Mouse (Mus musculus): ENCODE measurements around the gene Rbm3.

Gene Rbm3
- long read RNA-seq, experiment 1, transcript Rbm3-206 (7 exons, 1,338 nt): minor isoform, 23 of 73 reads
- long read RNA-seq, experiment 1, transcript Rbm3-204 (7 exons, 1,152 nt): minor isoform, 6 of 73 reads
- long read RNA-seq, experiment 1, transcript Rbm3-202 (7 exons, 1,183 nt): minor isoform, 6 of 73 reads
- long read RNA-seq, experiment 1, transcript Rbm3-203 (7 exons, 1,225 nt): major isoform, 27 of 73 reads
- long read RNA-seq, experiment 1, partial matches to known transcripts: 0 of 73 reads
- long read RNA-seq, experiment 1, other reads (novel, unspliced or antisense): 11 of 73 reads
- long read RNA-seq, experiment 2, transcript Rbm3-206 (7 exons, 1,338 nt): major isoform, 18 of 38 reads
- long read RNA-seq, experiment 2, transcript Rbm3-203 (7 exons, 1,225 nt): minor isoform, 5 of 38 reads
- long read RNA-seq, experiment 2, partial matches to known transcripts: 2 of 38 reads
- long read RNA-seq, experiment 2, other reads (novel, unspliced or antisense): 6 of 38 reads

- intact Hi-C loops (cut with DNase I): no loop called here
Observed at GRCm38 (mm10) chrX:8145153-8145991, at the start of gene Rbm3. Rbm3 (minus strand) TSS chrX:8145880.

- intact Hi-C loops (cut with DNase I): no loop called here
Observed at GRCm38 (mm10) chrX:8193419-8193723, 47.7 kb upstream of the Rbm3 start, which contains the start of gene Ebp. Ebp (minus strand) TSS chrX:8193512.

DNA sequence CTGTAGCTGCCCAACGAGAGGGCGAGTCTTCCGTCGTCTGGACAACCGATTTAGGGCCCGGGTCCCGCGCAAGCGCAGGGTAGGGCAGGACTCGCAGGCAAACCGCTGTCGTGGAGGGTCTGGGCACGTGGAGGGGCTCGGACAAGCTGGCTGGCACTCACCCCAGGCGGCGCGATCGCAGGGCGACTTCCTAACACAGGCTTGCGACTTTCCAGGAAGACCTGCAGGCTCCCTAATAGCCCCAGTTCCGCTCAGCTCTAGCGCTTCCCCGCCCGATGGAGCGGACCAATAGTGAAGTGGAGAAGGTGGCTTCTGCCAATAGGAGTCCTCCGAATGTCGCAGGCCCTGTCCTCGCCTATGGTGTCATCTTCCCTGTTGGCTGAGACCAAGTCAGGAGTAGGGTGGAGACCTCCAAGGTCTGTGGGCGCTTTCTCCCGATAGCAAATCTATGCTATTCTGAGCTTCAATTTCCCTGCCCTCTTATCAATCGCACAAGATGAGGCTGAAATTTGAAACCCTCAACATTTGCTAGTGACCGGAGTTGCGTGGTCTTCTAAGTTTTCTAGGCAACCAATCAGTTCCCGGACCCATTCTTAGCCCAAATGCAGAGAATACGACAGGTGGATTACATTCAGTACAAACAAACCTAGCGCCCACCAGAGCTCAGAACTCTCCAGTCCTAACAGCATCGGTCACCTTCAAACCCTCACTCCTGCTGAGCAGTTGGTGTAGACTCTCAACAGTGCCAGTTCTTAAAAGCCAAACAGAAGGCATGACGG is 47.1 kb upstream of the Rbm3 start:
- intact Hi-C loops (cut with DNase I): no loop called here

DNA sequence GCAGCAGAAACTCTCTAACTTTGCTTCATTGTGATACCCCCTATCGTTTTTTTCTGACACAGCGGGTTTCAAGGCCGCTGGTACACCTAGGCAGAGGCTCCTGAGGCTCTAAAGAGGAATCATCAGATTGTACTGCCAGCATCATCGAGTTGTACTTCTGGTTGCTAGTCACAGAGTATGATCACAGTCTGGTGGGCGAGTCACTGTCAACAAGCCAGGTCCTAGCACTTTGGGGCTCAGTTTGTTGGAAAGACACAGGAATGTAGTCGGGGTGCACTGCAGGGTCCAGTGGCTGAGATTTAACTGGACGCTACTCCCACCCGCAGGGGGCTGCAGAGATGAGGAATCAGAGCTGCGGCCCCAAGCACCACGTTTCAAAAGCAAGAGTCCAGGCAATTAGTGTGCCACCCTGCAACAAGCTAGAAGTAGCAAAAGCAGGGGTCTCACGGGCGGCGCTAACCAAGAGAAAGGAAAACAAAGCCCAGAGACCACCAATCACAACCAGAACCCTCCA is 46.5 kb upstream of the Rbm3 start:
- intact Hi-C loops (cut with DNase I): no loop called here

- intact Hi-C loops (cut with DNase I): no loop called here
Observed at GRCm38 (mm10) chrX:8182871-8183540, 37.3 kb upstream of the Rbm3 start.

DNA sequence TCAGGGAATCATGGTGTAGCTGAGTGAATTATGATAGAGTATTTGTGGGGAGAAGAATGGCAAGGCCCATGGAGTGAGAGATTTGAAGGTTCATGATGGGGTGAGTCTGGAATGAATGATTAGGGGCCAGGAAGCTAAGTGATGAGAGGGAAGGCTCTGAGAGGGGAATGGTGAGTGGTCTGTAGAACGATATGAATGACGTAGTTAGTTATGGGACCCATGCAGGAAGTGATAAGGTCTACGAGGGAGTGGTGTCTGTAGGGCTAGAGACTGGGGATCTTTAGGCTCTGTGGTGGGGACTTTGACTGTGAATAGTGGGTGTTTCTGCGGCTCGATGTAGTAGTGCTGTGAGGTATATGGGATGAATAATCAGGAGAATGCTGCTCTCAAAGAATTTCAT is 34.0 kb upstream of the Rbm3 start:
- intact Hi-C loops (cut with DNase I): no loop called here

DNA sequence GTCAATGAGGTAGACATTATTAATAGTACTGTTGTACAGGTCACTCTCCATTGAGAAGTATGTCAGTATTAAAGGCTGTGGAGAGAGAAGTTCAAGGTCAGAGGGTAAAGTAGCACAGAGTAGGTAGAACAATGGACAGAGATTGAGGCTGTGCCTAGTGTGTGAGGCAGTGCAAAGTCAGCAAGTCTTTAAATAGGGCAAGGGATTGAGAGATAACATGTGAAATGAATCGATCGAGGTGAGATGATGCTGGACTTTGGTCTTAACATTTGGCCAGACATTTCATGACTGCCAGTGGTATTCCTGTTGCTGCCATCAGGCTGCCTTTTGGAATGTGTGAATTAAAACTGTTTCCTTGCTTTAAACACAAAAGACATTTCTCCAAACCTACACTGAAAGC is 33.2 kb upstream of the Rbm3 start:
- intact Hi-C loops (cut with DNase I): no loop called here

DNA sequence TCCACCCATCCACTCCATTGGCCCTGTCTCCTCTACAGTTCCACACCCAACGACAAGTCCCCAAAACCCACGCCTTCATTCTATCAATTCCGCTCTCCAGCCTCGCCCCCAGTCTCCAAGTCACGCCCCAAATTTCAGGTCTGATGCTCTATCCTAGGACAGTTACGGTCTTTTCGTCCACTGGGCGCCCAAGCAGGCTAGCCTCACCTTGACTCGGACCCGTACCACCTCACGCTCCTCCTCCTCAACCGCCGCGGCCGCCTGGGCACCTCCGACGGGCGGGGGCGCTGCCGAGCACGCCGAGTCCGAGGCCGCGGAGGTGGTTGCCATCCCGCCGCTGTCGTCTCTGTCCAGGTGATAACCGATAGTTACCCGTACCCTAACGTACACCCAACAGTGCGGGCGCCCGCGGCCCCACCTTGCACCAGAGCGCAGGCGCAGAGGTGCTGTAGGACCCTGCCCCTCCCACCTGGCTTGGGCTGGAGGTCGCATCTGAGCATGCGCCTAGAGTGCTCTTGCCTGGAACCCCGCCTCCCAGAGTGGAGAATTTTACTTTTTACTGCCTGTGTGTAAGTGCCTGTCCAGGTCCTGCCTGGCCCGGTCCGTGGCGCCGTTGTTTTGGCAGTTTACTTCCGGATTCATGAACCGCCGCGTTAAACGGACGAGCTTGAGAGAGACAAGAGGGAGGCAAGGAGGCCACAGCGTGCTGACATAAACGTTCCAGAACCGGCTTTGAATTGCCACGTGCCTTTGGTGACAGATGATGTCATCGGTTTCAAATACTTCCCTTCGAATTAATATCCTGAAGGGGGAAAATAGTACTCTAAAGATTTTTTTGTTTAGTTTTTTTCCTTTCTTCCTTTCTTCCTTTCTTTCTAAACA is 30.1 kb upstream of the Rbm3 start, which contains the start of gene Tbc1d25:
Gene Tbc1d25, minus strand, starts transcription at position 678 of the 882 bp plus-strand sequence.
- intact Hi-C loops (cut with DNase I): no loop called here

GRCm38 (mm10) chrX:8175169-8175503 is 29.5 kb upstream of the Rbm3 start:
- intact Hi-C loops (cut with DNase I): no loop called here

- intact Hi-C loops (cut with DNase I): no loop called here
Observed at GRCm38 (mm10) chrX:8167716-8168647, 22.3 kb upstream of the Rbm3 start.

DNA sequence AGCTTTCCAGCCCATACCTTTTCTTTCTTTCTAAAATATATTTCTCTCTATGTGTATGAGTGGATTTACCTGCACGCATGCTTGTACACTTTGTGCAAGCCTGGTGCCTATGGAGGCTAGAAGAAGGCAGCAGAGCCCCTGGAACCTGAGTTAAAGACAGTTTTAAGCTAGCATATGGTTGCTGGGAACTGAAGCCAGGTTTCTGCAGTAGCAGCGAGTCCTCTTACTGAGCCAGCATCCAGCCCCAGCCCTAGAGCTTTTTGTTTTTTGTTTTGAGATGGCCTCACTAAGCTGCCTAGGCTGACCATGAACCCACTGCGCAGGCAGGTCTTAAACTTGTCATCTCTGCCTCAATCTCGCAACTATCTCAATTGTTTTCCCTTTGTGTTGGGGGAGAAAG is 18.8 kb upstream of the Rbm3 start:
- intact Hi-C loops (cut with DNase I): no loop called here

GRCm38 (mm10) chrX:8163076-8163475 is 17.4 kb upstream of the Rbm3 start:
- intact Hi-C loops (cut with DNase I): no loop called here

GRCm38 (mm10) chrX:8143750-8144149 is 1.9 kb downstream of the Rbm3 start:
- intact Hi-C loops (cut with DNase I): no loop called here

- intact Hi-C loops (cut with DNase I): no loop called here
Observed at GRCm38 (mm10) chrX:8142948-8143347, 2.7 kb downstream of the Rbm3 start.

GRCm38 (mm10) chrX:8141058-8141457 is 4.6 kb downstream of the Rbm3 start:
- intact Hi-C loops (cut with DNase I): no loop called here

GRCm38 (mm10) chrX:8140446-8140845 is 5.2 kb downstream of the Rbm3 start:
- intact Hi-C loops (cut with DNase I): no loop called here

- intact Hi-C loops (cut with DNase I): no loop called here
Observed at GRCm38 (mm10) chrX:8139480-8139879, 6.2 kb downstream of the Rbm3 start.

GRCm38 (mm10) chrX:8135886-8136285 is 9.8 kb downstream of the Rbm3 start:
- intact Hi-C loops (cut with DNase I): no loop called here

Data from adrenal gland (tissue).